ENCODE assay signal across 10 mouse cellular contexts in genomic region chr4:117651626-117652101, GRCm38 (mm10). TPM values are rescaled to one million over a fixed set of nuclear protein-coding genes. Genes with fewer than 3 reads are reported as not detected.
DNase-seq lines count a peak whose midpoint lies in the region; ATAC-seq and TF ChIP-seq lines count a peak whose summit lies in the region.
"Had no signal": no experiment of that assay in that cellular context is flagged by ENCODE, and none has a peak within 500 bp of the region (broad histone marks: within the 10 kb centered on the region; RNA-seq: fewer than 3 reads in every experiment).

No protein-coding gene starts in this region.

- no peak for TF ChIP-seq EP300 in stomach, postnatal 0 days (optimal IDR thresholded peaks at IDR 0.05)

- peak; percentile 70 for ATAC-seq in kidney, postnatal 0 days (replicated peaks; ENCODE audit: low FRiP score, low read depth)
- 0 out of 2 replicates have a peak, but pooled peaks have one; percentile 9 for ATAC-seq in forebrain, embryonic 12.5 days (ENCODE audit: low FRiP score)
- no peak for ATAC-seq in limb, embryonic 11.5 days (ENCODE audit: insufficient number of reproducible peaks, low FRiP score, low TSS enrichment, low read depth)
- no peak for ATAC-seq in stomach, postnatal 0 days (ENCODE audit: low FRiP score, low TSS enrichment)

- TF ChIP-seq POLR2A in kidney, adult 2 months (IDR thresholded peaks at IDR 0.05; ENCODE audit: low read depth, low read length), result no peak

- peak; percentile 24 for DNase-seq in adrenal gland, adult 2 months
- DNase-seq in adrenal gland, postnatal 4 days (ENCODE audit: low spot score in 2 of 2), result no peak
- peak; percentile 74 for DNase-seq in kidney, postnatal 0 days (ENCODE audit: low spot score)
- DNase-seq in kidney, adult 2 months, result no peak
- peak; percentile 64 for DNase-seq in limb, embryonic 11.5 days (ENCODE audit: low spot score)
- no peak for DNase-seq in spleen, postnatal 10 days (ENCODE audit: low spot score in 2 of 2)
- no peak for DNase-seq in stomach, postnatal 0 days (ENCODE audit: low spot score)
- DNase-seq: lung, adult 2 months had no signal

- H3K27ac ChIP-seq in kidney, postnatal 0 days, result no peak overlapping the region
- H3K27ac ChIP-seq in kidney, adult 2 months (ENCODE audit: insufficient read depth, low read depth, low read length), result no peak overlapping the region
- peak overlapping the region; percentile 65 for H3K27ac ChIP-seq in forebrain, embryonic 12.5 days
- H3K27ac ChIP-seq in limb, embryonic 11.5 days (replicated peaks; ENCODE audit: low read depth, low read length), result peak overlapping the region; percentile 25; the same call in 1 of the 2 replicates
- H3K27ac ChIP-seq in stomach, postnatal 0 days (replicated peaks), result no peak overlapping the region
- H3K27ac ChIP-seq: heart, adult 2 months had no signal

- H3K9me3 ChIP-seq in kidney, postnatal 0 days (replicated peaks; ENCODE audit: low read length), result no peaks in the 10 kb centered on the region
- H3K9me3 ChIP-seq in forebrain, embryonic 12.5 days, result no peaks in the 10 kb centered on the region
- no peaks in the 10 kb centered on the region for H3K9me3 ChIP-seq in limb, embryonic 11.5 days (ENCODE audit: control insufficient read depth, low read length)
- H3K9me3 ChIP-seq in stomach, postnatal 0 days (ENCODE audit: control insufficient read depth, low read length), result no peaks in the 10 kb centered on the region

- no peak overlapping the region for H3K9ac ChIP-seq in kidney, postnatal 0 days (ENCODE audit: low read depth, low read length)
- H3K9ac ChIP-seq in forebrain, embryonic 12.5 days, result no peak overlapping the region
- no peak overlapping the region for H3K9ac ChIP-seq in limb, embryonic 11.5 days (ENCODE audit: low read length)
- no peak overlapping the region for H3K9ac ChIP-seq in stomach, postnatal 0 days (ENCODE audit: low read length)

- whole genome bisulfite sequencing in kidney, postnatal 0 days, result 36% methylated on average over 8 of the region's 8 CpGs
- WGBS in kidney, adult 2 months, result 63% methylated on average over 8 of the region's 8 CpGs
- 9% methylated on average over 8 of the region's 8 CpGs for WGBS in forebrain, embryonic 12.5 days
- WGBS in limb, embryonic 11.5 days, result 7% methylated on average over 8 of the region's 8 CpGs
- 67% methylated on average over 8 of the region's 8 CpGs for WGBS in stomach, postnatal 0 days

- H3K4me2 ChIP-seq in kidney, postnatal 0 days (ENCODE audit: low read length), result no peak overlapping the region
- H3K4me2 ChIP-seq in forebrain, embryonic 12.5 days, result no peak overlapping the region; the same call in 1 of the 2 replicates
- no peak overlapping the region for H3K4me2 ChIP-seq in limb, embryonic 11.5 days (ENCODE audit: low read depth, severe bottlenecking)
- H3K4me2 ChIP-seq in stomach, postnatal 0 days (replicated peaks; ENCODE audit: low read depth), result no peak overlapping the region

- H3K36me3 ChIP-seq in kidney, postnatal 0 days (ENCODE audit: insufficient read depth, low read length), result 0 out of 2 replicates have a peak, but pooled peaks cover 12% of the 10 kb centered on the region
- H3K36me3 ChIP-seq in kidney, adult 2 months (ENCODE audit: control insufficient read depth, insufficient read depth, low read length), result no peaks in the 10 kb centered on the region
- H3K36me3 ChIP-seq in forebrain, embryonic 12.5 days (replicated peaks), result peaks cover 7% of the 10 kb centered on the region; the same call in 1 of the 2 replicates
- no peaks in the 10 kb centered on the region for H3K36me3 ChIP-seq in limb, embryonic 11.5 days (ENCODE audit: control insufficient read depth, insufficient read depth, low read length)
- peaks cover 4% of the 10 kb centered on the region; the same call in 1 of the 2 replicates for H3K36me3 ChIP-seq in stomach, postnatal 0 days (ENCODE audit: control insufficient read depth, insufficient read depth, low read length)

- H3K27me3 ChIP-seq in kidney, postnatal 0 days (ENCODE audit: insufficient read depth, low read length), result no peaks in the 10 kb centered on the region
- no peaks in the 10 kb centered on the region for H3K27me3 ChIP-seq in kidney, adult 2 months (replicated peaks; ENCODE audit: control insufficient read depth, insufficient read depth, low read length)
- H3K27me3 ChIP-seq in forebrain, embryonic 12.5 days, result 0 out of 2 replicates have a peak, but pooled peaks cover 5% of the 10 kb centered on the region
- H3K27me3 ChIP-seq in limb, embryonic 11.5 days (ENCODE audit: control insufficient read depth, insufficient read depth, low read length), result no peaks in the 10 kb centered on the region
- H3K27me3 ChIP-seq in stomach, postnatal 0 days (ENCODE audit: control insufficient read depth, insufficient read depth, low read length), result no peaks in the 10 kb centered on the region

- H3K4me3 ChIP-seq in kidney, postnatal 0 days (replicated peaks; ENCODE audit: low read depth, low read length), result no peak overlapping the region
- H3K4me3 ChIP-seq in kidney, adult 2 months (ENCODE audit: insufficient read depth, low read depth, low read length), result no peak overlapping the region
- H3K4me3 ChIP-seq in forebrain, embryonic 12.5 days (replicated peaks), result no peak overlapping the region
- H3K4me3 ChIP-seq in limb, embryonic 11.5 days (ENCODE audit: low read depth, low read length), result no peak overlapping the region
- H3K4me3 ChIP-seq in stomach, postnatal 0 days (ENCODE audit: low read depth, low read length), result no peak overlapping the region
- H3K4me3 ChIP-seq: heart, adult 2 months had no signal

- 0 out of 2 replicates have a peak, but pooled peaks cover 3% of the 10 kb centered on the region for H3K4me1 ChIP-seq in kidney, postnatal 0 days (replicated peaks; ENCODE audit: insufficient read depth, low read length)
- no peaks in the 10 kb centered on the region for H3K4me1 ChIP-seq in kidney, adult 2 months (ENCODE audit: control insufficient read depth, insufficient read depth, low read length)
- H3K4me1 ChIP-seq in forebrain, embryonic 12.5 days, result peaks cover 88% of the 10 kb centered on the region
- H3K4me1 ChIP-seq in limb, embryonic 11.5 days (ENCODE audit: control insufficient read depth, insufficient read depth, low read length), result peaks cover 71% of the 10 kb centered on the region
- no peaks in the 10 kb centered on the region for H3K4me1 ChIP-seq in stomach, postnatal 0 days (replicated peaks; ENCODE audit: control insufficient read depth, insufficient read depth)

- no peak for TF ChIP-seq CTCF in kidney, postnatal 0 days (IDR thresholded peaks at IDR 0.05; ENCODE audit: low read depth)
- no peak for TF ChIP-seq CTCF in kidney, adult 2 months (conservative IDR thresholded peaks at IDR 0.05; ENCODE audit: insufficient read depth, insufficient read length, low read depth, low read length)
- TF ChIP-seq CTCF in stomach, postnatal 0 days (IDR thresholded peaks at IDR 0.05; ENCODE audit: low read depth), result no peak

RNA-seq across cellular contexts. Expression of gene Dmap1, which starts 30.4 kb away (rescaled TPM):
- 10 to 100 TPM; 19.5 to 28.0 TPM for total RNA-seq in adrenal gland, adult 2 months (2021)
- polyA plus RNA-seq in adrenal gland, adult 2 months (2012; rRNA removed), result 15.4 and 19.4 TPM in 2 replicates
- 10 to 100 TPM; 49.0 to 49.2 TPM for total RNA-seq in adrenal gland, postnatal 4 days (2021)
- polyA plus RNA-seq in kidney, postnatal 0 days (2015; fragmentation: Nextera tagmentation; extraction: Ambion mirVana), result 46.6 and 49.3 TPM in 2 replicates
- 14.8 and 17.0 TPM in 2 replicates for polyA plus RNA-seq in kidney, adult 2 months (2012; rRNA removed)
- 73.1 and 76.4 TPM in 2 replicates for polyA plus RNA-seq in forebrain, embryonic 12.5 days (2016; fragmentation: Nextera tagmentation; extraction: Ambion mirVana)
- polyA plus RNA-seq in limb, embryonic 11.5 days (2014; fragmentation: Nextera tagmentation; extraction: Ambion mirVana), result 90.5 and 93.2 TPM in 2 replicates
- polyA plus RNA-seq in stomach, postnatal 0 days (2015; fragmentation: Nextera tagmentation; extraction: Ambion mirVana), result 27.5 and 27.8 TPM in 2 replicates

Comparison
In these comparisons a context has a peak if more than half of its experiments do, and no peak if none do; other contexts are left out.
1. DNase-seq: peak in adrenal gland, adult 2 months (single experiment), kidney, postnatal 0 days (single experiment) and limb, embryonic 11.5 days (single experiment); none in adrenal gland, postnatal 4 days (0 of 2), kidney, adult 2 months (single experiment), spleen, postnatal 10 days (0 of 2) and stomach, postnatal 0 days (single experiment).
2. ATAC-seq: peak in kidney, postnatal 0 days (single experiment) and forebrain, embryonic 12.5 days (single experiment); none in limb, embryonic 11.5 days (single experiment) and stomach, postnatal 0 days (single experiment).
3. H3K27ac ChIP-seq: peak in forebrain, embryonic 12.5 days (single experiment) and limb, embryonic 11.5 days (single experiment); none in kidney, postnatal 0 days (single experiment), kidney, adult 2 months (single experiment) and stomach, postnatal 0 days (single experiment).